Mouse (Mus musculus) CH12.LX (cell line): ENCODE data around the gene Naa25. TPM values are rescaled to one million over a fixed set of nuclear protein-coding genes. Genes with fewer than 3 reads are reported as not detected.

ENCODE experiments used
- DNase-seq: peaks from one replicate; pipeline ENCODE4 v3.0.0-alpha.2; 2013; ENCODE audit errors: extremely low read depth
- H3K27ac ChIP-seq: 2 replicates; pipeline ENCODE4 v1.5.1; 2012; ENCODE audit warnings: low read depth, mild to moderate bottlenecking, control low read depth, moderate library complexity; ENCODE audit not compliant: insufficient read depth
- H3K27me3 ChIP-seq: replicated peaks from 2 replicates; pipeline ENCODE3; 2012; ENCODE audit warnings: inconsistent platforms
- H3K36me3 ChIP-seq, 2 experiments: replicated peaks in 1 of 2; 2 replicates each; pipeline versions ENCODE3 to v1.6.1; 2012; ENCODE audit warnings: inconsistent platforms in 1 of 2, low read length in 1 of 2, mild to moderate bottlenecking in 1 of 2, mixed read lengths in 1 of 2, moderate library complexity in 1 of 2; ENCODE audit not compliant: control insufficient read depth in 1 of 2, insufficient read depth in 1 of 2
- H3K4me1 ChIP-seq, 2 experiments: 2 replicates each; pipeline ENCODE4 v1.6.1; 2012; ENCODE audit warnings: inconsistent platforms in 1 of 2, moderate library complexity in 1 of 2; ENCODE audit not compliant: insufficient read depth in 2 of 2, control insufficient read depth in 1 of 2
- H3K4me2 ChIP-seq: 2 replicates; pipeline ENCODE4 v1.6.1; 2012; ENCODE audit warnings: low read depth, mild to moderate bottlenecking, control low read depth; ENCODE audit not compliant: poor library complexity, insufficient read depth, severe bottlenecking
- H3K4me3 ChIP-seq, 3 experiments: fragments of 150-350 bp in 1 of 3; sonication (generic) in 1 of 3; replicated peaks in 1 of 3; 2 replicates each; pipeline versions ENCODE3 to v1.5.1; 2011 to 2012; ENCODE audit warnings: low read depth in 2 of 3, low read length in 2 of 3, mild to moderate bottlenecking in 2 of 3, moderate library complexity in 2 of 3, control low read depth in 1 of 3, improper control_type of control experiment in 1 of 3, inconsistent platforms in 1 of 3, mixed read lengths in 1 of 3; ENCODE audit not compliant: poor library complexity in 1 of 3
- H3K79me2 ChIP-seq: replicated peaks from 2 replicates; pipeline ENCODE4 v1.6.1; 2012; ENCODE audit warnings: mild to moderate bottlenecking, moderate library complexity; ENCODE audit not compliant: control insufficient read depth, poor library complexity, insufficient read depth, severe bottlenecking; ENCODE audit errors: extremely low read depth
- H3K9ac ChIP-seq: 2 replicates; pipeline ENCODE4 v1.6.1; 2012; ENCODE audit warnings: low read depth, mild to moderate bottlenecking, control low read depth, moderate library complexity; ENCODE audit not compliant: insufficient read depth
- H3K9me3 ChIP-seq: replicated peaks from 2 replicates; pipeline ENCODE3; 2012; ENCODE audit warnings: low read length, inconsistent platforms, mixed read lengths
- BHLHE40 ChIP-seq: IDR thresholded peaks from 2 replicates; pipeline ENCODE4 v1.6.1; 2011; ENCODE audit warnings: mild to moderate bottlenecking, low read depth, low read length, improper control_type of control experiment
- CHD1 ChIP-seq: IDR thresholded peaks from 2 replicates; pipeline ENCODE4 v1.6.1; 2012; ENCODE audit warnings: low read depth, low read length, improper control_type of control experiment, inconsistent platforms
- ETS1 ChIP-seq: conservative IDR thresholded peaks from 2 replicates; pipeline ENCODE4 v1.6.1; 2012; ENCODE audit warnings: low read depth, mild to moderate bottlenecking, inconsistent platforms, low read length, improper control_type of control experiment, moderate library complexity
- GABPA ChIP-seq: IDR thresholded peaks from 2 replicates; pipeline ENCODE4 v1.6.1; 2012; ENCODE audit warnings: low read depth, low read length, improper control_type of control experiment, inconsistent platforms; ENCODE audit not compliant: insufficient replicate concordance
- HCFC1 ChIP-seq: IDR thresholded peaks from 2 replicates; pipeline ENCODE4 v1.6.1; 2012; ENCODE audit warnings: low read depth, mild to moderate bottlenecking, inconsistent platforms, low read length, improper control_type of control experiment
- IRF4 ChIP-seq: IDR thresholded peaks from 2 replicates; pipeline ENCODE4 v1.6.1; 2014; ENCODE audit warnings: low read depth, mild to moderate bottlenecking, inconsistent platforms, low read length, improper control_type of control experiment
- JUN ChIP-seq: IDR thresholded peaks from 2 replicates; pipeline ENCODE4 v1.6.1; 2011; ENCODE audit warnings: low read depth, mild to moderate bottlenecking, low read length, improper control_type of control experiment, moderate library complexity; ENCODE audit not compliant: insufficient read depth
- MAX ChIP-seq: IDR thresholded peaks from 2 replicates; pipeline ENCODE4 v1.6.1; 2011; ENCODE audit warnings: low read length, improper control_type of control experiment
- MAZ ChIP-seq: IDR thresholded peaks from 2 replicates; pipeline ENCODE4 v1.6.1; 2012; ENCODE audit warnings: low read depth, mild to moderate bottlenecking, inconsistent platforms, low read length, improper control_type of control experiment, moderate library complexity
- MEF2A ChIP-seq: IDR thresholded peaks from 2 replicates; pipeline ENCODE4 v1.6.1; 2014; ENCODE audit warnings: low read depth, mild to moderate bottlenecking, inconsistent platforms, low read length, improper control_type of control experiment, borderline replicate concordance
- MXI1 ChIP-seq: IDR thresholded peaks from 2 replicates; pipeline ENCODE4 v1.6.1; 2011; ENCODE audit warnings: mild to moderate bottlenecking, low read depth, low read length, improper control_type of control experiment
- MYC ChIP-seq: IDR thresholded peaks from 2 replicates; pipeline ENCODE4 v1.6.1; 2011; ENCODE audit warnings: low read depth, mild to moderate bottlenecking, improper control_type of control experiment, low read length
- POLR2A ChIP-seq: IDR thresholded peaks from 2 replicates; pipeline ENCODE4 v1.6.1; 2011; ENCODE audit warnings: low read depth, mild to moderate bottlenecking, improper control_type of control experiment, low read length
- POLR2AphosphoS2 ChIP-seq: IDR thresholded peaks from 2 replicates; pipeline ENCODE4 v1.6.1; 2011; ENCODE audit warnings: low read depth, low read length, improper control_type of control experiment
- RCOR1 ChIP-seq: conservative IDR thresholded peaks from 2 replicates; pipeline ENCODE4 v1.6.1; 2012; ENCODE audit warnings: low read depth, mild to moderate bottlenecking, inconsistent platforms, low read length, improper control_type of control experiment
- SIN3A ChIP-seq: IDR thresholded peaks from 2 replicates; pipeline ENCODE4 v1.6.1; 2012; ENCODE audit warnings: low read length, improper control_type of control experiment, inconsistent platforms
- TBP ChIP-seq: conservative IDR thresholded peaks from 2 replicates; pipeline ENCODE4 v1.6.1; 2011; ENCODE audit warnings: low read depth, low read length, improper control_type of control experiment
- TCF12 ChIP-seq: IDR thresholded peaks from 2 replicates; pipeline ENCODE4 v1.6.1; 2014; ENCODE audit warnings: low read depth, mild to moderate bottlenecking, inconsistent platforms, low read length, improper control_type of control experiment
- UBTF ChIP-seq: IDR thresholded peaks from 2 replicates; pipeline ENCODE4 v1.6.1; 2012; ENCODE audit warnings: low read depth, mild to moderate bottlenecking, inconsistent platforms, low read length, improper control_type of control experiment, moderate library complexity
- USF2 ChIP-seq: conservative IDR thresholded peaks from 2 replicates; pipeline ENCODE4 v1.6.1; 2011; ENCODE audit warnings: low read depth, low read length, improper control_type of control experiment
- ZMIZ1 ChIP-seq: IDR thresholded peaks from 2 replicates; pipeline ENCODE4 v1.6.1; 2012; ENCODE audit warnings: low read depth, mild to moderate bottlenecking, inconsistent platforms, low read length, improper control_type of control experiment
- dilution Hi-C: fragments of 300-500 bp; cut with MboI; formaldehyde crosslinking; loops from 2 replicates; pipeline ENCODE4 v1.14.3; 2020; ENCODE audit warnings: low sequenced_read_pairs; ENCODE audit not compliant: extremely low pct_unique_long_range_greater_than_20kb, extremely low pct_ligation_motif_present
- in situ Hi-C: fragments of 300-500 bp; cut with MboI; formaldehyde crosslinking; loops from 3 replicates; pipeline ENCODE4 v1.14.3; 2019; ENCODE audit warnings: low sequenced_read_pairs, low pct_ligation_motif_present, low pct_unique_long_range_greater_than_20kb, mixed read lengths
- polyA plus RNA-seq: library from polyadenylated mRNA; unstranded; fragments of >175 nt; gene quantifications from 2 replicates; pipeline ENCODE4 v1.2.1, GENCODE M21; 2012; ENCODE audit warnings: low read depth; ENCODE audit not compliant: insufficient read length
- total RNA-seq, 2 experiments: library from RNA; depleted of rRNA; stranded (reverse); fragments of 300-350 nt in 1 of 2; fragments of >200 nt in 1 of 2; gene quantifications; 2 replicates each; pipeline ENCODE4 v1.2.3; 2012 to 2014

Naa25 gene
- total and polyA plus RNA-seq, 3 experiments, result 41.3 to 60.3 (median 59.7) TPM

- dilution Hi-C loops (no loop called here), in situ Hi-C loops (no loop called here)
- peaks cover 0 to 10% of the 10 kb centered on the region in 2 experiments for H3K36me3 ChIP-seq
- TF ChIP-seq MXI1 (no peak), RCOR1 (no peak), POLR2A (no peak), MAZ (no peak), JUN (no peak), HCFC1 (no peak), IRF4 (no peak), TBP (no peak), ZMIZ1 (no peak)
- H3K9me3 ChIP-seq, result no peaks in the 10 kb centered on the region
- no peak overlapping the region for H3K27ac ChIP-seq
- H3K4me3 ChIP-seq, result no peak overlapping the region
- no peaks in the 10 kb centered on the region for H3K27me3 ChIP-seq
- peaks cover 27% of the 10 kb centered on the region for H3K79me2 ChIP-seq
- H3K4me1 ChIP-seq, result peaks cover 6 to 20% of the 10 kb centered on the region in 2 experiments; a peak in 3 of 4 replicates
- H3K9ac ChIP-seq, result no peak overlapping the region
- no peak overlapping the region for H3K4me2 ChIP-seq
- no peak for DNase-seq
Observed at GRCm38 (mm10) chr5:121395621-121396020, 2.1 kb upstream of the Naa25 start.

- no peaks in the 10 kb centered on the region for H3K9me3 ChIP-seq
- H3K4me2 ChIP-seq, result peak overlapping the region; percentile 82
- peaks cover 12 to 42% of the 10 kb centered on the region in 2 experiments; a peak in 3 of 4 replicates for H3K4me1 ChIP-seq
- peak overlapping the region; percentile 84 to 94 (median 84) for H3K4me3 ChIP-seq
- in situ Hi-C loops, result no loop called here
- peak overlapping the region; percentile 77 for H3K9ac ChIP-seq
- H3K27me3 ChIP-seq, result no peaks in the 10 kb centered on the region
- H3K36me3 ChIP-seq, result peaks cover 6 to 35% of the 10 kb centered on the region in 2 experiments
- DNase-seq, result peak; percentile 58
- dilution Hi-C loops, result no loop called here
- peaks cover 54% of the 10 kb centered on the region for H3K79me2 ChIP-seq
- TF ChIP-seq UBTF (peak; percentile 100), MAX (0 out of 2 replicates have a peak, but pooled peaks have one; percentile 71), MYC (peak; percentile 93), ETS1 (no peak), POLR2AphosphoS2 (no peak; the same call in 1 of the 2 replicates), CHD1 (0 out of 2 replicates have a peak, but pooled peaks have one; percentile 44), MEF2A (0 out of 2 replicates have a peak, but pooled peaks have one; percentile 2), MXI1 (peak; percentile 86), SIN3A (peak; percentile 47), USF2 (no peak), GABPA (no peak), TCF12 (no peak), BHLHE40 (peak; percentile 20; the same call in 1 of the 2 replicates)
- peak overlapping the region; percentile 35 for H3K27ac ChIP-seq
Observed at GRCm38 (mm10) chr5:121398146-121398964, 619 bp downstream of the Naa25 start.
